Mouse (Mus musculus) megakaryocyte, embryonic 14.5 days (primary cell): ENCODE results near the gene Kif14.

Experiments used
- FLI1 ChIP-seq: IDR thresholded peaks from 2 replicates; pipeline ENCODE4 v1.6.1; 2012; ENCODE audit warnings: low read length, inconsistent platforms, mixed read lengths
- GATA1 ChIP-seq: IDR thresholded peaks from 3 replicates; pipeline ENCODE4 v1.6.1; 2012; ENCODE audit warnings: mixed read lengths, low read length, inconsistent platforms, borderline replicate concordance

DNA sequence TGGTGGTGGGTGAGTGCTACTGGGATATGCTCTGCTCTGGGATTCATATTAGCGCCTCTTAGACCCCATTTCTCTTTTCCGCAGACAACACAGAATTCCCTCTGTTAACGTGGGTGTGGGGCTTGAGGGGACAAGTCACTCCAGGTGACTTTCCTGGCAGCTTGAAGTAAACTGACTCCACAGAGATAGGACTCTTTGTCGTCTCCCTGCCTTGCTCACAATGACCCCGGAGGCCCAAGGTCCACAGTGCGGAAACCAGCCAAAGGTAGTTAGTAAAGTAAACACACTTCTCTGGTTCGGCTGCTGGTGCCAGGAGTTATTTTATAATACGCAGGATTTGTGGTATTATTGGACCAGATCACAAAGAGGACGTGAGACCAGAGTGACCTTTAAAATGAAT is 23.3 kb upstream of the Kif14 start:
- TF ChIP-seq FLI1 = no peak
- TF ChIP-seq GATA1 = no peak
